Mouse (Mus musculus) MN1 (cell line): ENCODE data around the gene Elf4.
A peak's percentile ranks its signal among the peaks of the same experiment; 100 is the strongest.

Experiments
- DNase-seq: peaks from one replicate; pipeline ENCODE4 v3.0.0-alpha.2; 2016; ENCODE audit warnings: low spot score

Gene Elf4

GRCm38 (mm10) chrX:48462754-48463507 is at the start of gene Elf4:
Gene Elf4 (minus strand): TSS chrX:48463132.
- DNase-seq: peak; percentile 50

DNA sequence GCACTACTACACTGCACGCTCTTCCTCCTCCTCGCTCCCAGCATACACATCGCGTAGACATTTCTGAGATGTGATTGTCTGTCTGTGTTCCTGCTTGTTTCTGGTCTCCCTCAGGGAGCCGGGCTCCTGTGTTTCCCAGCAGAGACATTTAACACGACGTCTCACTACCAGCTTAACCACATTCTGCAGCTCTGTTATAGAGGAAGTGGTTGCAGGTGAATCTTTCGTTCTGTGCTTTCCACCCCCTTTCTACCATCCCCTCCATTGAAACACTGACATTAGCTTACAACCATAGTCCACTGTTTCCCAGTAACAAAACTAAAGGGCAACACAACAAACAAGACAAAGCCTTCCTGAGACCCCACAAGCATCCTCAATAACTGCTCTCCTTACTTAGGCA is 30.8 kb upstream of the Elf4 start:
- no peak for DNase-seq

DNA sequence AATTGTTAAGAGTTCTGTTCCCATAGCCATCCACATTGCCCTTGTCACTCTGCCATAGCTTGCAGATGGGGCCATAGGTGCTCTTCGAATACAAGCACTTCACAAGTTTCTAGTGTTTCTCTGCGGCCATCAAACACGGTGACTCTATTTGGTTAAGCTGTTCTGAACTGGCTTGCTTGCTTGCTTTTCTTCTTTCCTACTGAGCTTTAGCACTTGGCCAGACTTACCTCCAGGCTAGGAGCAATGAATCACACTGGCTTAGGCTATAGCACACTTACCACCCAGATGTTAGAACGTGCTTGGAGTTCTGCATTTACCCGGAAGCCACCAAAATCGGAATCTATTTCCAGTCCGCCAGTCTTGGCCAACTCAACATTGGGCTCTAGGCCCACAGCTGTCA is 18.8 kb upstream of the Elf4 start:
- DNase-seq: no peak

- DNase-seq: no peak
These were observed 18.2 kb upstream of the Elf4 start for GRCm38 (mm10) chrX:48481095-48481494.

DNA sequence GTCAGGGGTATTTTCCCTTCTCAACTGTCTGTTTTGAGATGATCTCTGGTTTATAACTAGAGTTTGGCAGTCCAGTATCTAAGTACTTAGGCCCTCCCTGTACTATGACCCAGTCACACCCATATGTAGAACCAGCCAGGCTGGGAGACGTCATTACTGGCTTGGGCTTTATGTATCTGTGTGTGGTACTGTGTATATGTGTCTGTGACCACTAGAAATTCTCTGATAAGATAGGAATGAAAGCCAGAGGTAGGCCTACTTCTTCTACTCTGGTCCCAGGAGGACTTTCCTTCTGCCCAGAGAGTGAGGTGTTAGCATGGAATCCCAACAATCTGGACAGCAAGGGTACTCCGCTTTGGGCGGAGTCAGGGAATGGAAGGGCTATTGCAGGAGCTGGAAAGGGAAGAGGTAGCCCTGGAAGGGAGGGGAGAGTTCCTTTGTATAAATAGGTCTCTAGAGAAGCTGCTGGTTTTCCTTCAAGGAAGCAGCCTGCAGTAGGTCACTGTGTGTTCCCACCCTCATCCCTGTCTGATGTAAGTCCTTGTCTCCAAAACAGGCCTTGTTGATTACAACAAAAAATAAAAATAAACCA is 4.5 kb upstream of the Elf4 start:
- no peak for DNase-seq

DNA sequence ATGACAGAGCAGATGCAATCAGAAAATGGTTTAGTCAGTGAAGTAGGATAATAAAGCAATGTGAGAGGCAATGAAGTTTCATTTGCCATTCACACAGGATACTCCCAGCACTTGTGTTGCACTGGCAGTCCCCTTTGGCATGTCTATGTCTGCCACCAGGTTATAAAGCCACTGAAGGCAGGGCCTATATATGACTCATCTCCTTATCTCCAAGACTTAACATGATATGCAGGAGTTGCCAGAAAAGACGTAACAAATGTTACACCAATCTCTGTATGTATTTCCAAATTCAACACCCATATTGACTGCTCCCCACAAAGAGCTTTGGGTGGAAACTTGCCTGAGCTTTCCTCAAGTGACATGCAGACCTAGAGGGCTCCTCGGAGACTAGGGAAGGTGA is 3.2 kb upstream of the Elf4 start:
- DNase-seq: no peak

DNA sequence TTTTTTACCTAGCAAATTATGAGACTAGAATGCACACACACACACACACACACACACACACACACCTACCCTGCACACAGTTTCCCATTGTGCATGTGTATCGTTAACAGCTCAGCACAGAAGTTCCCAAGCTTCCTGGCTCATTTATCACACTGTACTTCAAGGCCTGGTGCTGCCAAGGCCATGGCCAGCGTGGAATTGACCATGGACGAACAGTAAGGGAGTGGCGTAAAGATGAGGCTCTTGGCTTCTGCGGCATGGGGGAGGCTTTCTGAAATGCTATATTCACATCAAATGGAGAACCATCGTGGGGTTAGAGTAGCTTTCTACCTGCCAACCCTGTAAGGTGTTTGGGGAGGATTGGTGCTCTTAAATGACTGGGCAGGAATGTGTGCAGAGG is 1.5 kb upstream of the Elf4 start:
- no peak for DNase-seq

DNA sequence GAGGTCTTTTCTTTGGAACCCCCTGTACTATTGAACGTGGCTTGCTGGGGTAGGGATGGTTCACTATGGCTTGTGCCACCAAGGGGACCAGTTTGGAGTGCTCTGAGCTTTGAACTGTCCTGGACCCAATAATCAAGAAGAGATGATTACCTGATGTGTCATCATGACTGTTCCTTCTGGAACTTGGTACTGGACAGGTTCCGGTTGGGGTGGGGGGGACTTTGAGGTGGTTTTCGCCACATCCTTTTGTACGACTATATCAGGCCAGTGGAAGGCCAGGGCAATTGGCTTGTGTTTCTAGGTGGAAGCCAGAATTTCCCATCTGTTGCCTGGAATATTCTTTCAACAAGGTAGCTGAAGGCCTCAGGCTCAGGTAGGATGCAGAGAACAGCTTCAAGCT is 704 bp upstream of the Elf4 start:
- no peak for DNase-seq

DNA sequence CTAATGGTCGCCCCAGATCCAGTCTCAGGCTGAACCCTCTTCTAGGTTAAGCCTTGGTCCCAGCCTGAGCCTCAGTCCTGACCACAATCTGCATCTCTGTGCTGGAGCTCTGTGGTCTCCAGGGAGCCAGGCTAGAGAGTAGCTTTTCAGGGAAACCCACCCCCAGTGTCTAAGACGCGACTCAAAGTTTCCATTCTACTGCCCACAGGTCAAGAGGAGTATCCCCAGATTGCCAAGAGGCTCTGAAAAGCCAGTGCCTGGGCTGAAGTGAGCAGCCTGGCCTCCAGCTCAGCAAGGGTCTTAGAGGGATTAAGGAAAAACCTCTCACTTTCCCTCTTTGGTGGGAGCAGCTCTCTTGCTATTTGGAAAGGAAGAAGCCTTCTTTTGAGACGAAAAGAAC is 635 bp downstream of the Elf4 start:
- no peak for DNase-seq

GRCm38 (mm10) chrX:48461006-48461405 is 1.9 kb downstream of the Elf4 start:
- peak; percentile 35 for DNase-seq

GRCm38 (mm10) chrX:48460496-48460895 is 2.4 kb downstream of the Elf4 start:
- DNase-seq: no peak

- DNase-seq: no peak
These were observed 6.0 kb downstream of the Elf4 start for GRCm38 (mm10) chrX:48456956-48457355.

DNA sequence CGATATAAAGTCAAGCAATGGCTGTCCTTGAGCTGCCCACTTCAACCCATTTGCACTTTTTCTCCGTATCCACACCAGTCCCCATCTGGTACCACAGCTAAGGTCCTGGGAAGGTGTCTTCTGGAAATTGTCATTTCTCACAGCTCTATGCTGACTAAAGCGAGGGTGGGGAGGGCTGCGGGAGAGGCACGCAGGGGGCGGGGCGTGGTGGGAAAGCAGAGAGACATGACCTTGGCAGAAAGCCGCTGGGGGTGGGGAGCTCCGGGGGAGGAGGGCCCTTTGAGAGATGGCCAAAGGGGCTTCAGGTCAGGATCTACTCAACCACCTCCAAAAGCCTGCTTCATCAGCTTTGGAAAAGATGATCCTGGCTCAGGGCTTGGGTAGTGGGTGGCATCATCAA is 7.9 kb downstream of the Elf4 start:
- DNase-seq: no peak

DNA sequence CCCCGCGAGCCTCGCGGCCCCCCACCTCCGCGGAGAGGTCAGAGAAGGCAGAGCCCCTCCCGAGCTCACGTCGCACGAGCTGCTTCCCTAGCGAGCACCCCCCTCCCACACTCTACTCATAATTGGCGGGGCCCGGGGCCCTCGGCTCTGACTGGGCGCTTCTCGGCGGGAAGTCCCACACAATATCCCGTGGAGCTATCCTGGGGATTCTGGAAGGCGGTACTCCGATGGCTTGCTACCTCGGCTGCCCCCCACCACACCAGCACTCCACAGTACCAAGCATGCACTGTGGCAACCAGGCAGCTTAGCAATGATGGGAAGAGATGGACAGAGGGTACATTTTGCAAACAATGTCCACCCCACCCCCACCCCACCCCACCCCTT is 8.4 kb downstream of the Elf4 start:
- no peak for DNase-seq

GRCm38 (mm10) chrX:48453736-48454494 is 9.0 kb downstream of the Elf4 start:
- peak; percentile 45 for DNase-seq

DNA sequence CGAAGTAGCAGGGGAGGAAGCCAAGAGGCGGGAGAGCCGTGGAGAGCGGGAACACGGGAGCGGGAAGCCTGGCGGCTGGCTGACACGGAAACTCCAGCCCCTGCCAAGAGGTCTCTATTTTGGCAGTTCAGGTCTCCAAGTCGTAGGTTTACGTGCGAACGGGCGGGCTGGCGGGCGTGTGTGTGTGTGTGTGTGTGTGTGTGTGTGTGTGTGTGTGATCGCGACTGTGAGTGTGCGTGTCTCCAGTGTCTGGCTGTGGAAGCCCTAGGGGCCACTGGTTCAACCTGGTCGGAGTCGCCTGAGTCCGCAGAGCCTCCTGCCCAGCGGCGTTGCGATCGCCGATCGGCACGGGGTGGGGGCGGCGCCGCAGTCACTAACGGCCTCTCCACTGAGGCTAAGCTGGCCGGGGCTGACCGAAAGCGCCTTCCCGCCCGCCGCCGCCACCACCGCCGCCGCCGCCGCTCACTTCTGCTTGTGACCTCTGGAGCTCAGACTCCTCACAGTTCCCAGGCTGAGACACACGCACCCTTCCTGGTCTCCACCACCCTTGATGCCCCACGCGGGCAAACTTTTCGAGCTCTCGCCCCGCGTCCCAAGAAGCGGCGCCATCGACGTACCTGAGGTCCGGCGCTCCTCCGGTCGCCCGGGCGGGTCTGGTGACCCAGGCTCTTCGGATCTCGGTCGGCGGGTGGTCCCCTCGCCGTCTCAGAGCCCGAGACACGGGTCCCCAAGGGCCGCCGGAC is 9.8 kb downstream of the Elf4 start:
- DNase-seq: no peak

DNA sequence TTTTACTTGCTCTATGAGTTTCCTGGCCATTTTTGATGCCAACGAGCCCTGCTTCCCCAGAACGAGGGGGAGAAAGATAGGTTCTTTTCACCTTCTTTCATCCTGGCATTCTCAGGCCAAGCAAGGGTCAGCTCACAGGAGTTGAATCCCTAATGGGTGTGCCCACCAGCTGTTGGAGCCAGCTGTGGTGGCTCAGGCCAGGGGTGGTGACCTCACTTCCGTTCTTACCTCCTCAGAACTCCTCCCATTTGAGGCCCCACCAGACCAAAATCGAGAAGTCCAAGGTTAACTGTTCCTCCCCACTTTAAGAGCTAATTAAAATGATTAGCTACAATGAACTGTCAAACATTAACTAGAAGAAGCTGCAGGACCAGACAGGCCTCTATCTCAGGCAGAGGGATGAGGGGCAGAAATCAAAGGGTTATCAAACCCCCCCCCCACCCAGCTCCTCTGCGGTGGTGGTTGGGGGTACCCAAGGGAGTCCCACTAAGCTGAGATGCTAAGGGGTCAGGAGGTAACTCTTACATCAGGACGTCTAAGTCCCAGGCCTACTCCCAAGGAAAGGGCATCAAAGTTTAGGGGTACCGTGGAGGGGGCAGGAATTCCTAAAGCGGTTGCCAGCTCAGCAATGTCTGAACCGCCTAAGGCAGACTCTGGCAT is 10.6 kb downstream of the Elf4 start:
- no peak for DNase-seq

GRCm38 (mm10) chrX:48449646-48450045 is 13.3 kb downstream of the Elf4 start:
- DNase-seq: no peak

DNA sequence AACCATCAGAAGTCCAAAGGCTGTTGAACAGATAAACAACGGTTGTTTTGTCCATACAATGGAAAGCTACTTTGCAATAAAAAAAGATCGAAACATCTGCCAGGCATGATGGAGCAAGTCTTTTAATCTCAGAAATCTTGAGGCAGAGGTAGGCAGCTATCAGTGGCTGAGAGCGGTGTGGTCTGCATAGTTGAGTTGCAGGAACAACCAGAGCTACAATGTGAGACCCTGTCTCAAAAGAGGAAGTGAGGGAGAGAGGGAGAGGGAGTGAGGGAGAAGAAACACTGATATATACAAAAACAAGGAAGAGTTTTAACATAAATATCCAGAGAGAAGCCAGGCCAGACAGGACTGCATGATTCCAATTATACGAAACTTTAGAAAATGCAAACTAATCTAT is 18.3 kb downstream of the Elf4 start:
- DNase-seq: no peak

GRCm38 (mm10) chrX:48441954-48442353 is 21.0 kb downstream of the Elf4 start:
- DNase-seq: no peak

GRCm38 (mm10) chrX:48441548-48441947 is 21.4 kb downstream of the Elf4 start:
- DNase-seq: no peak

DNA sequence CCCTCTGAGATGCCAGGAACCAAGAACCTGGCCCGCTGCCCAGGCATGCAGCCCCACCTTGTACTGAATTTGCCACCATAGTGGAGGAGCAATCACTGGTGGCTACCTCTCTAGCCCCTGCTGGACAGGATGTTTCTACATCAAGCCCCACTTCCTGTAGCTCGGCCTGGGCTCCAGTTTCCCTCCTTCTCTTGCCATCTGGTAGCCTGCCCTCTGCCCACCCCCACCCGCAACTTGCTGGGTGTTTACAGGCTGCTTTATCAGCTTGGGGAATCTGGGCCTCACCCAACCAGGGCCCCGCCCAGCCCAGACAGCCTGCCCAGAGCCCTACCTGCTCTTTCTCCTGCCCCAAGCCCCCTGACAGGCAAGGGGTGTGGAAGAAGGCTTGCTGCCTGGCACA is 23.9 kb downstream of the Elf4 start:
- no peak for DNase-seq
